Mouse (Mus musculus) bone marrow, adult 2 months (tissue): ENCODE measurements around the gene Map2k6. TPM values are rescaled to one million over a fixed set of nuclear protein-coding genes. Genes with fewer than 3 reads are reported as not detected.

Source experiments
- H3K27ac ChIP-seq: fragments of 200-500 bp; 2 replicates; pipeline ENCODE4 v1.5.1; 2012; ENCODE audit warnings: low read depth, mild to moderate bottlenecking, control low read depth, inconsistent platforms, low read length; ENCODE audit not compliant: control insufficient read depth, poor library complexity, insufficient read depth
- H3K4me1 ChIP-seq: fragments of 200-500 bp; 2 replicates; pipeline ENCODE4 v1.6.1; 2011; ENCODE audit warnings: low read length; ENCODE audit not compliant: control insufficient read depth, insufficient read depth
- H3K4me3 ChIP-seq: fragments of 200-500 bp; replicated peaks from 2 replicates; pipeline ENCODE3; 2011; ENCODE audit warnings: mild to moderate bottlenecking, low read depth, low read length, control low read depth; ENCODE audit not compliant: control insufficient read depth
- CTCF ChIP-seq: fragments of 200-500 bp; IDR thresholded peaks from 2 replicates; pipeline ENCODE4 v1.5.1; 2011; ENCODE audit warnings: low read length, control low read depth; ENCODE audit not compliant: control insufficient read depth, insufficient read depth
- POLR2A ChIP-seq: fragments of 200-500 bp; IDR thresholded peaks from 2 replicates; pipeline ENCODE4 v1.6.1; 2011; ENCODE audit warnings: low read depth, mild to moderate bottlenecking, control low read depth, low read length, borderline replicate concordance; ENCODE audit not compliant: control insufficient read depth
- WGBS: fragments of 180-500 bp; shearing (Covaris S2); methylation state at CpG from one replicate; pipeline ENCODE4 v1.1.7; 2018; 5-methylcytosine and 5-hydroxymethylcytosine counted together
- polyA plus RNA-seq: library from polyadenylated mRNA; stranded (reverse); fragments of >200 nt; gene quantifications from 2 replicates; pipeline ENCODE4 v1.2.4, GENCODE M21; 2011; ENCODE audit warnings: low replicate concordance; ENCODE audit not compliant: missing spikeins, insufficient read depth, insufficient read length

Map2k6 gene
- polyA plus RNA-seq, 1 experiment, result 6.0 TPM

GRCm38 (mm10) chr11:110478978-110479384 lies 80.1 kb downstream of the Map2k6 start:
- Histone ChIP-seq H3K4me1 (peaks cover 2% of the 10 kb centered on the region; the same call in 1 of the 2 replicates), H3K27ac (no peak overlapping the region), H3K4me3 (peak overlapping the region; percentile 43)
- WGBS, result 2% methylated on average over 5 of the region's 6 CpGs
- TF ChIP-seq POLR2A (no peak), CTCF (no peak)

GRCm38 (mm10) chr11:110481406-110481805 lies 82.5 kb downstream of the Map2k6 start:
- no peak overlapping the region for H3K4me3 ChIP-seq
- peaks cover 2% of the 10 kb centered on the region; the same call in 1 of the 2 replicates for H3K4me1 ChIP-seq
- TF ChIP-seq CTCF (no peak), POLR2A (no peak)
- 82% methylated on average over 2 of the region's 2 CpGs for WGBS
- H3K27ac ChIP-seq, result no peak overlapping the region

GRCm38 (mm10) chr11:110482176-110482575 lies 83.3 kb downstream of the Map2k6 start:
- Histone ChIP-seq H3K27ac (no peak overlapping the region), H3K4me3 (no peak overlapping the region), H3K4me1 (peaks cover 2% of the 10 kb centered on the region; the same call in 1 of the 2 replicates)
- no peak for TF ChIP-seq CTCF
- no peak for TF ChIP-seq POLR2A
- 87% methylated on average over 8 of the region's 8 CpGs for WGBS

GRCm38 (mm10) chr11:110482649-110483048 lies 83.7 kb downstream of the Map2k6 start:
- no peak for TF ChIP-seq POLR2A
- TF ChIP-seq CTCF, result no peak
- Histone ChIP-seq H3K27ac (no peak overlapping the region), H3K4me3 (no peak overlapping the region), H3K4me1 (peaks cover 2% of the 10 kb centered on the region; the same call in 1 of the 2 replicates)
- WGBS, result 86% methylated on average over 4 of the region's 4 CpGs

- Histone ChIP-seq H3K4me1 (peaks cover 2% of the 10 kb centered on the region; the same call in 1 of the 2 replicates), H3K4me3 (no peak overlapping the region), H3K27ac (no peak overlapping the region)
- 7% methylated on average over 6 of the region's 6 CpGs for WGBS
- TF ChIP-seq POLR2A (no peak), CTCF (peak; percentile 40; the same call in 1 of the 2 replicates)
Measured at GRCm38 (mm10) chr11:110483165-110483564, 84.2 kb downstream of the Map2k6 start.

GRCm38 (mm10) chr11:110484426-110484825 lies 85.5 kb downstream of the Map2k6 start:
- Histone ChIP-seq H3K27ac (no peak overlapping the region), H3K4me1 (no peaks in the 10 kb centered on the region), H3K4me3 (no peak overlapping the region)
- TF ChIP-seq CTCF, result no peak
- no peak for TF ChIP-seq POLR2A
- WGBS, result 91% methylated on average over 1 of the region's 1 CpGs

GRCm38 (mm10) chr11:110485081-110485480 lies 86.2 kb downstream of the Map2k6 start:
- Histone ChIP-seq H3K4me1 (no peaks in the 10 kb centered on the region), H3K27ac (no peak overlapping the region), H3K4me3 (no peak overlapping the region)
- 76% methylated on average over 6 of the region's 6 CpGs for WGBS
- no peak for TF ChIP-seq CTCF
- TF ChIP-seq POLR2A, result no peak

GRCm38 (mm10) chr11:110487796-110488195 lies 88.9 kb downstream of the Map2k6 start:
- Histone ChIP-seq H3K27ac (no peak overlapping the region), H3K4me3 (no peak overlapping the region), H3K4me1 (no peaks in the 10 kb centered on the region)
- no peak for TF ChIP-seq POLR2A
- no peak for TF ChIP-seq CTCF
- 82% methylated on average over 6 of the region's 6 CpGs for WGBS

GRCm38 (mm10) chr11:110488301-110488700 lies 89.4 kb downstream of the Map2k6 start:
- Histone ChIP-seq H3K27ac (no peak overlapping the region), H3K4me1 (no peaks in the 10 kb centered on the region), H3K4me3 (no peak overlapping the region)
- 92% methylated on average over 7 of the region's 7 CpGs for WGBS
- TF ChIP-seq CTCF (no peak), POLR2A (no peak)
